8 mouse cellular contexts compared by ENCODE assay signal in genomic region chr8:117562445-117563014, GRCm38 (mm10).
A peak's percentile ranks its signal among the peaks of the same experiment; 100 is the strongest.
DNase-seq lines count a peak whose midpoint lies in the region; ATAC-seq and TF ChIP-seq lines count a peak whose summit lies in the region.

No protein-coding gene starts in this region.

- H3K4me1 ChIP-seq in kidney, embryonic 16.5 days (ENCODE audit: insufficient read depth, low read length) = peaks cover 10% of the 10 kb centered on the region
- no peaks in the 10 kb centered on the region for H3K4me1 ChIP-seq in embryonic facial prominence, embryonic 14.5 days (ENCODE audit: control insufficient read depth, insufficient read depth, low read length)
- H3K4me1 ChIP-seq in kidney, postnatal 0 days (replicated peaks; ENCODE audit: insufficient read depth, low read length) = no peaks in the 10 kb centered on the region; the same call in 1 of the 2 replicates
- H3K4me1 ChIP-seq in midbrain, postnatal 0 days (ENCODE audit: insufficient read depth, low read length) = no peaks in the 10 kb centered on the region; the same call in 1 of the 2 replicates

- TF ChIP-seq CTCF in kidney, postnatal 0 days (IDR thresholded peaks at IDR 0.05; ENCODE audit: low read depth) = no peak
- no peak for TF ChIP-seq CTCF in midbrain, postnatal 0 days (IDR thresholded peaks at IDR 0.05)

- H3K4me2 ChIP-seq in kidney, embryonic 16.5 days (replicated peaks; ENCODE audit: low read depth, low read length) = peak overlapping the region; percentile 51
- peak overlapping the region; percentile 47 for H3K4me2 ChIP-seq in embryonic facial prominence, embryonic 14.5 days (ENCODE audit: low read depth, low read length)
- peak overlapping the region; percentile 34 for H3K4me2 ChIP-seq in kidney, postnatal 0 days (ENCODE audit: low read length)
- peak overlapping the region; percentile 18 for H3K4me2 ChIP-seq in midbrain, postnatal 0 days (ENCODE audit: low read depth, low read length, poor library complexity, severe bottlenecking)

- H3K36me3 ChIP-seq in kidney, embryonic 16.5 days (ENCODE audit: insufficient read depth, low read length) = no peaks in the 10 kb centered on the region
- H3K36me3 ChIP-seq in embryonic facial prominence, embryonic 14.5 days (ENCODE audit: control insufficient read depth, insufficient read depth, low read length) = no peaks in the 10 kb centered on the region
- no peaks in the 10 kb centered on the region for H3K36me3 ChIP-seq in kidney, postnatal 0 days (ENCODE audit: insufficient read depth, low read length)
- H3K36me3 ChIP-seq in midbrain, postnatal 0 days (ENCODE audit: insufficient read depth, low read length) = no peaks in the 10 kb centered on the region

- 0 out of 2 replicates have a peak overlapping the region, but pooled peaks have one; percentile 43 for H3K9ac ChIP-seq in kidney, embryonic 16.5 days (replicated peaks; ENCODE audit: low read length)
- H3K9ac ChIP-seq in embryonic facial prominence, embryonic 14.5 days (ENCODE audit: low read depth, low read length) = no peak overlapping the region
- H3K9ac ChIP-seq in kidney, postnatal 0 days (ENCODE audit: low read depth, low read length) = no peak overlapping the region
- no peak overlapping the region for H3K9ac ChIP-seq in midbrain, postnatal 0 days (replicated peaks; ENCODE audit: low read length, poor library complexity, severe bottlenecking)

- no peak for ATAC-seq in kidney, embryonic 16.5 days (ENCODE audit: low FRiP score, low TSS enrichment)
- ATAC-seq in embryonic facial prominence, embryonic 14.5 days (ENCODE audit: low read depth) = peak; percentile 7; the same call in 1 of the 2 replicates
- no peak for ATAC-seq in kidney, postnatal 0 days (replicated peaks; ENCODE audit: low FRiP score, low read depth)
- ATAC-seq in midbrain, postnatal 0 days (ENCODE audit: low FRiP score) = peak; percentile 19; the same call in 1 of the 2 replicates
- ATAC-seq in erythroblast, adult 5-6 weeks (replicated peaks; ENCODE audit: low FRiP score, poor library complexity, severe bottlenecking) = no peak

- H3K27me3 ChIP-seq in kidney, embryonic 16.5 days (ENCODE audit: insufficient read depth, low read length) = 0 out of 2 replicates have a peak, but pooled peaks cover 4% of the 10 kb centered on the region
- no peaks in the 10 kb centered on the region for H3K27me3 ChIP-seq in embryonic facial prominence, embryonic 14.5 days (replicated peaks; ENCODE audit: control insufficient read depth, insufficient read depth, low read length)
- no peaks in the 10 kb centered on the region for H3K27me3 ChIP-seq in kidney, postnatal 0 days (ENCODE audit: insufficient read depth, low read length)
- no peaks in the 10 kb centered on the region for H3K27me3 ChIP-seq in midbrain, postnatal 0 days (ENCODE audit: insufficient read depth, low read length)

- H3K4me3 ChIP-seq in kidney, embryonic 16.5 days (ENCODE audit: low read length) = peak overlapping the region; percentile 26
- H3K4me3 ChIP-seq in embryonic facial prominence, embryonic 14.5 days (ENCODE audit: low read depth, low read length) = peak overlapping the region; percentile 10; the same call in 1 of the 2 replicates
- no peak overlapping the region for H3K4me3 ChIP-seq in kidney, postnatal 0 days (replicated peaks; ENCODE audit: low read depth, low read length)
- H3K4me3 ChIP-seq in midbrain, postnatal 0 days (ENCODE audit: low read depth, low read length) = peak overlapping the region; percentile 1; the same call in 1 of the 2 replicates

- H3K27ac ChIP-seq in kidney, embryonic 16.5 days (ENCODE audit: low read length) = no peak overlapping the region
- no peak overlapping the region for H3K27ac ChIP-seq in embryonic facial prominence, embryonic 14.5 days (replicated peaks; ENCODE audit: low read depth, low read length)
- no peak overlapping the region for H3K27ac ChIP-seq in kidney, postnatal 0 days
- H3K27ac ChIP-seq in midbrain, postnatal 0 days (ENCODE audit: low read depth, low read length) = no peak overlapping the region

- H3K9me3 ChIP-seq in kidney, embryonic 16.5 days (ENCODE audit: low read length) = no peaks in the 10 kb centered on the region
- no peaks in the 10 kb centered on the region for H3K9me3 ChIP-seq in embryonic facial prominence, embryonic 14.5 days (ENCODE audit: control insufficient read depth, low read length)
- H3K9me3 ChIP-seq in kidney, postnatal 0 days (replicated peaks; ENCODE audit: low read length) = no peaks in the 10 kb centered on the region
- no peaks in the 10 kb centered on the region for H3K9me3 ChIP-seq in midbrain, postnatal 0 days (ENCODE audit: low read length)

- 40% methylated on average over 16 of the region's 16 CpGs for WGBS in kidney, embryonic 16.5 days
- 39% methylated on average over 16 of the region's 16 CpGs for WGBS in embryonic facial prominence, embryonic 14.5 days
- WGBS in kidney, postnatal 0 days = 42% methylated on average over 16 of the region's 16 CpGs
- WGBS in midbrain, postnatal 0 days = 28% methylated on average over 16 of the region's 16 CpGs

- DNase-seq in kidney, adult 18-20 months = no peak
- no peak for DNase-seq in embryonic facial prominence, embryonic 14.5 days (ENCODE audit: low spot score)
- DNase-seq in kidney, postnatal 0 days (ENCODE audit: low spot score) = no peak
- peak; percentile 9 for DNase-seq in midbrain, postnatal 0 days (ENCODE audit: low spot score)
- DNase-seq in urinary bladder, postnatal 25 days (ENCODE audit: low spot score) = no peak
- no peak for DNase-seq in adipocyte (ENCODE audit: low spot score)

Comparison
In these comparisons a context has a peak if more than half of its experiments do, and no peak if none do; other contexts are left out.
1. ATAC-seq: peak in embryonic facial prominence, embryonic 14.5 days (single experiment) and midbrain, postnatal 0 days (single experiment); none in kidney, embryonic 16.5 days (single experiment), kidney, postnatal 0 days (single experiment) and erythroblast, adult 5-6 weeks (single experiment).
2. Peak in every context shown above with its lines, with median percentiles within 50 percentile points of each other: H3K4me2 ChIP-seq.